Mouse (Mus musculus): ENCODE measurements around the gene Prkag2. TPM values are rescaled to one million over a fixed set of nuclear protein-coding genes. Genes with fewer than 3 reads are reported as not detected.
A peak's percentile ranks its signal among the peaks of the same experiment; 100 is the strongest.

Gene Prkag2
- total and polyA plus RNA-seq, 2 experiments from 2014 or later: 62.4 to 112 TPM

DNA sequence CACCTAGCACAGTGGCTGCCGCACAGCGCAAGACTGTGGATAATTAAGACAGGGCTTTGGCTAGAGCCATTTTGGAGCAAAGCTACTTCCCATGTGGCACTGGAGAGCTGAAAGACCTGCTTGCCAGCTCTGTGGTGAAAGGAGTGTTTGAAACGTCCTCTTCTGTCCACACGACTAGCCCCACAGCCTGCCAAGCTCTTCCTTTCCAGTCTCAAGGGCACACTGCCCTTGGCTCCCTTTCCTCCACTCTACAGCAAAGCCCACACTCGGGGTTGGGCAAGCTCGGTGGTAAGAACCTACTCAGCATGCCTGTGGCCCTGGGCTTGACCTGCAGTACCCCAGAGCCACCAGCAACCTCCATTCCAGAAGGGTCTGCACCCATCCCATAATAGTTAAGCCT lies 118.7 kb downstream of the Prkag2 start:
- ATAC-seq (no peak), DNase-seq (no peak)
- H3K36me3 ChIP-seq (ENCODE audit: insufficient read depth): no peaks in the 10 kb centered on the region
- no peak overlapping the region for H3K27ac ChIP-seq (ENCODE audit: low read depth, low read length)
- no peaks in the 10 kb centered on the region for H3K27me3 ChIP-seq (ENCODE audit: insufficient read depth, low read length)
- WGBS: 57% methylated on average over 6 of the region's 6 CpGs
- H3K4me1 ChIP-seq (ENCODE audit: insufficient read depth): peaks cover 29% of the 10 kb centered on the region
- no peak overlapping the region for H3K9ac ChIP-seq
- no peak overlapping the region for H3K4me2 ChIP-seq (ENCODE audit: low read depth)
- no peak overlapping the region for H3K4me3 ChIP-seq (ENCODE audit: low read depth, low read length)
- TF ChIP-seq CTCF (IDR thresholded peaks at IDR 0.05; ENCODE audit: low read depth): 0 out of 2 replicates have a peak, but pooled peaks have one; percentile 2
- H3K9me3 ChIP-seq (ENCODE audit: low read length): no peaks in the 10 kb centered on the region

DNA sequence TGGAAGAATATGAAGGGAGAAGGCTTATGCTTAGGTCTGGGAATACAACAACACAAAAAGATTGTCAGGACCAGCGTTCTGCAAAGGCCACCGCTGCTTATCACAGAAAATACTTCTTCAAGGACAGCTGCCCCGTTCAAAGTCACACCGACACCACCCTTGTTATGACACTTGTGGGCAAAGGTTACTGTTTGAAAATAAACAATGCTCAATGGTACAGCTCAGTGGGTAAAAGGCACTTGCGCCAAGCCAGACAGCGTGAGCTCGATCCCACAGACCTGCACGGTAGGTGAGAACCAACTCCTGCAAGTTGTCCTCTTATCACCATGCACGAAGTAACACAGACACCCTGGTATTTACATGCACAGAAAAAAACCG lies 120.5 kb downstream of the Prkag2 start:
- Histone ChIP-seq H3K4me2 (ENCODE audit: low read depth) (no peak overlapping the region), H3K27me3 (ENCODE audit: insufficient read depth, low read length) (no peaks in the 10 kb centered on the region), H3K9ac (no peak overlapping the region), H3K36me3 (ENCODE audit: insufficient read depth) (no peaks in the 10 kb centered on the region), H3K4me1 (ENCODE audit: insufficient read depth) (peaks cover 12% of the 10 kb centered on the region), H3K4me3 (ENCODE audit: low read depth, low read length) (no peak overlapping the region), H3K9me3 (ENCODE audit: low read length) (no peaks in the 10 kb centered on the region), H3K27ac (ENCODE audit: low read depth, low read length) (no peak overlapping the region)
- 82% methylated on average over 10 of the region's 10 CpGs for WGBS
- DNase-seq: no peak
- no peak for ATAC-seq
- TF ChIP-seq CTCF (IDR thresholded peaks at IDR 0.05; ENCODE audit: low read depth): no peak

DNA sequence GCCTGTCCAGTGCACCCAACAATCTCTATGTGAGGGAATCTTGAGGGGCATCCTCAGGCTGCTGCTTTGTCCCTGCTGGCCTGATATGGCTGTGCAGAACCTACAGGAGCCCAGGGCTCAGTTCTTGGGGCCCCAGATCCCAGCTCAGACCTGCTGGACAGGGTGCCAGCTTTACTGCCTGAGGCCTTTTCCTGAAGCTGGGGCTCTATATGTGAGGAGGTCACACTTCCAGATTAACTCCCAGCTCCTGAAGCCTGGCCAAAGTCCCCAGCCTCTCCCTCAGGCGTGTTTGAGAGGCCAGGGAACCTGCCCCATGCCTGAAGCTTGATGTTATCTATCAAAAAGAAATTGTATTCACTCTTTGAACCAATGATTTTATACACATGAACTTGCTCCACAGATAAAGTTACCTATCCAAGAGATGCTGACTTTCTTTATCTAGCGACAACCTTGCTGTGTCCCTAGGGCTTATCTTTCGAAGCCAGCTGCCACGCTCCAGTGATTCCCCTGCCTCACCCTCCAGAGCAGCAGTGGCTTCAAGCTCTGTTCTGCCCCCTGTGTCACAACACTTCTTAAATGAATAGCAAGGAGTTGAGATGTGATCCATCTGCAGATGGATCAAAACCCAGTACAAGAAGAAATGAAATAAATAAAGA lies 121.0 kb downstream of the Prkag2 start:
- Histone ChIP-seq H3K27me3 (ENCODE audit: insufficient read depth, low read length) (no peaks in the 10 kb centered on the region), H3K4me1 (ENCODE audit: insufficient read depth) (peaks cover 7% of the 10 kb centered on the region), H3K4me2 (ENCODE audit: low read depth) (no peak overlapping the region), H3K36me3 (ENCODE audit: insufficient read depth) (no peaks in the 10 kb centered on the region), H3K27ac (ENCODE audit: low read depth, low read length) (no peak overlapping the region), H3K4me3 (ENCODE audit: low read depth, low read length) (no peak overlapping the region), H3K9me3 (ENCODE audit: low read length) (no peaks in the 10 kb centered on the region), H3K9ac (no peak overlapping the region)
- DNase-seq (no peak), ATAC-seq (no peak)
- no peak for TF ChIP-seq CTCF (IDR thresholded peaks at IDR 0.05; ENCODE audit: low read depth)
- 47% methylated on average over 4 of the region's 4 CpGs for WGBS

DNA sequence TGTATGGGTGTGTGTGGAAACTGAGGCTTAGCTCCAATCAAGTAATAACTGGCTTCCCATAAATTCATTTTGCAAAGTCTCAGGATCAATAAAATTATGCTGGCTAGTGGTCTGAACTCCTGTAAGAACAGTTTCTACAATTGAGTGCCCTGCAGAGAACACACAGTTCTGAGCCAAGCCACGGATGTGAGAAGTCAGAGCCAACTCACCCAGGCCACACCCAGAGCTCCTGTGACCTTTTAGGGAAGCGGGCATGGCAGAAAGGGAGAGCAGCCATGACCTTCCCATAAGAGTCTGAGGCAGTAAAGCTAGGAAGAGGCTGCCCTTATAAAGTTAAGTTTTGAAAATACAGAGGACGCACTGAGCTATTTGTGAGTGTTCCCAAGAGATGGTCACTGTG lies 123.5 kb downstream of the Prkag2 start:
- Histone ChIP-seq H3K9me3 (ENCODE audit: low read length) (no peaks in the 10 kb centered on the region), H3K4me1 (ENCODE audit: insufficient read depth) (peaks cover 2% of the 10 kb centered on the region; the same call in 1 of the 2 replicates), H3K27ac (ENCODE audit: low read depth, low read length) (no peak overlapping the region), H3K9ac (no peak overlapping the region), H3K4me3 (ENCODE audit: low read depth, low read length) (no peak overlapping the region), H3K36me3 (ENCODE audit: insufficient read depth) (no peaks in the 10 kb centered on the region), H3K4me2 (ENCODE audit: low read depth) (no peak overlapping the region), H3K27me3 (ENCODE audit: insufficient read depth, low read length) (no peaks in the 10 kb centered on the region)
- ATAC-seq (no peak), DNase-seq (no peak)
- TF ChIP-seq CTCF (IDR thresholded peaks at IDR 0.05; ENCODE audit: low read depth): no peak
- WGBS: 73% methylated on average over 3 of the region's 3 CpGs

DNA sequence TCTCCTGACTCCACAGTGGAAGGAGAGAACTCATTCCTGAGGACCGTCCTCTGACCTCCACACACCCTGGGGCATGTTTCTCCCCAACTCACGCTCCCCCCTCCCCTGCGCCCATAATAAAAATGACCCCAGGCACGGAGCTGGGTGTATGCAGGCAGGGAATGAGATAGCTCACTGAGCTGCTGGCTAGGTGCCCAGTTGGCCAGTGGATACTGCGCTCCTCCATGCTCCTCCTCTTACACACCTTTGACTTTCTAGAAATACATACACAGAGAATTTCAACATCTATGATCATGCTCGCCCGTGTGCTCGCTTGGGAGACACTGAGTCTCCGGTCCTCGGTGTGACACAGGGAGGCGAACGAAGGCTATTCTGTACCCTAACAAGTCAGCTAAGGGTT lies 124.2 kb downstream of the Prkag2 start:
- ATAC-seq (no peak), DNase-seq (no peak)
- no peak overlapping the region for H3K4me2 ChIP-seq (ENCODE audit: low read depth)
- H3K9me3 ChIP-seq (ENCODE audit: low read length): no peaks in the 10 kb centered on the region
- no peaks in the 10 kb centered on the region for H3K4me1 ChIP-seq (ENCODE audit: insufficient read depth)
- TF ChIP-seq CTCF (IDR thresholded peaks at IDR 0.05; ENCODE audit: low read depth): no peak
- no peak overlapping the region for H3K4me3 ChIP-seq (ENCODE audit: low read depth, low read length)
- no peak overlapping the region for H3K9ac ChIP-seq
- H3K27ac ChIP-seq (ENCODE audit: low read depth, low read length): no peak overlapping the region
- no peaks in the 10 kb centered on the region for H3K27me3 ChIP-seq (ENCODE audit: insufficient read depth, low read length)
- 55% methylated on average over 12 of the region's 12 CpGs for WGBS
- H3K36me3 ChIP-seq (ENCODE audit: insufficient read depth): no peaks in the 10 kb centered on the region

DNA sequence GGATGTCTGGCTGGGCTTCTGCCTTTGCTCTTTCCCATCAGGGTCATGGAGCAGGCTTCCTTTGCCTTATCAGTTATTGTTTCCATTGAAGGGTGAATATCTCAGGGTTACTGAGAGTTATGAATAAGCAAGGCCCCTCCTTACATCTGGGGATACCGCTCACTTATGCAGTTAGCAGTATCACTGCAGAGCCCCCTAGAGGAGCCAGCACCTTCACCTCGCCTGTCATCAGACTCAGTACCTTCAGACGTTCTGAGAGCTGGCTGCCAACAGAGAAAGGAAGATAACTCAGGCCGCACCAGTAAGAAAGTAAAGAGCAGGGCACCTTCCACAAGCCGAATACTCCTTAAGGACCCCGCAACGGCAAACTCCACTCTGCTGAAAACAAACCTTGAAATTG lies 125.3 kb downstream of the Prkag2 start:
- ATAC-seq (no peak), DNase-seq (no peak)
- H3K27ac ChIP-seq (ENCODE audit: low read depth, low read length): no peak overlapping the region
- H3K4me3 ChIP-seq (ENCODE audit: low read depth, low read length): no peak overlapping the region
- no peaks in the 10 kb centered on the region for H3K9me3 ChIP-seq (ENCODE audit: low read length)
- H3K9ac ChIP-seq: no peak overlapping the region
- no peaks in the 10 kb centered on the region for H3K27me3 ChIP-seq (ENCODE audit: insufficient read depth, low read length)
- H3K36me3 ChIP-seq (ENCODE audit: insufficient read depth): no peaks in the 10 kb centered on the region
- WGBS: 70% methylated on average over 7 of the region's 7 CpGs
- no peaks in the 10 kb centered on the region for H3K4me1 ChIP-seq (ENCODE audit: insufficient read depth)
- TF ChIP-seq CTCF (IDR thresholded peaks at IDR 0.05; ENCODE audit: low read depth): peak; percentile 21; the same call in 1 of the 2 replicates
- no peak overlapping the region for H3K4me2 ChIP-seq (ENCODE audit: low read depth)

DNA sequence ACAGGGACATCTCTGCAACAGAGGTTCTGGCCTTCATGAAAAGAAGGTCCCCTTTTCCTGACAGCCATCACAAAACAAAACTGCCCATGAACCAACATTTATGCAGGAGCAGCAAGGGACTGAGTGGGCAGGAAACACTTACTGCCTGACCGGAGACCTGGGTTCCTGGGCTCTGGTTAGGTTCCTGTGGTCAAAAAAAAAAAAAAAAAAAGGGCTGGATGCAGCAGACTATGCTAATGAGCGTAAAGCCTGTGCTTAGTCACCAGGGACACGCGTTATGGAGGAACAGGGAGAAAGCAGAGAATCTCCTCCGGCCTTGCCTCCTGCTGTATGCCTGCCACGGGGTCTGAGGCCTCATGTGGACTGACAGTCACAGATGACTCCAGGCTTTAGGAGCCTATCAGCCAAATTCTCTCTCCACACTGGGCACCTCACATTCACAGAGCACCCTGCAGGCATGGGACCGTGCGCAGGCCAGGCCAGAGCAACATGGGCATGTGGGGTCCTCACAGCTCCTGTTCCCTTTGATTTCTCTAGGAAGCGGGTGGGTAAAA lies 126.7 kb downstream of the Prkag2 start:
- no peak for ATAC-seq

More for the DNA sequence above, 126.7 kb downstream of the Prkag2 start:
- 82% methylated on average over 9 of the region's 9 CpGs for WGBS
- H3K4me1 ChIP-seq (ENCODE audit: insufficient read depth): no peaks in the 10 kb centered on the region
- no peaks in the 10 kb centered on the region for H3K36me3 ChIP-seq (ENCODE audit: insufficient read depth)
- no peaks in the 10 kb centered on the region for H3K27me3 ChIP-seq (ENCODE audit: insufficient read depth, low read length)
- TF ChIP-seq CTCF (IDR thresholded peaks at IDR 0.05; ENCODE audit: low read depth): no peak
- H3K4me2 ChIP-seq (ENCODE audit: low read depth): no peak overlapping the region
- no peak overlapping the region for H3K27ac ChIP-seq (ENCODE audit: low read depth, low read length)
- no peak overlapping the region for H3K9ac ChIP-seq
- no peak for DNase-seq
- no peaks in the 10 kb centered on the region for H3K9me3 ChIP-seq (ENCODE audit: low read length)
- H3K4me3 ChIP-seq (ENCODE audit: low read depth, low read length): no peak overlapping the region
